Mouse (Mus musculus): ENCODE results near the gene Nkx2-3. TPM values are rescaled to one million over a fixed set of nuclear protein-coding genes. Genes with fewer than 3 reads are reported as not detected.
A peak's percentile ranks its signal among the peaks of the same experiment; 100 is the strongest.

The Nkx2-3 gene
- polyA plus RNA-seq, 1 experiment from 2014 or later: not detected

DNA sequence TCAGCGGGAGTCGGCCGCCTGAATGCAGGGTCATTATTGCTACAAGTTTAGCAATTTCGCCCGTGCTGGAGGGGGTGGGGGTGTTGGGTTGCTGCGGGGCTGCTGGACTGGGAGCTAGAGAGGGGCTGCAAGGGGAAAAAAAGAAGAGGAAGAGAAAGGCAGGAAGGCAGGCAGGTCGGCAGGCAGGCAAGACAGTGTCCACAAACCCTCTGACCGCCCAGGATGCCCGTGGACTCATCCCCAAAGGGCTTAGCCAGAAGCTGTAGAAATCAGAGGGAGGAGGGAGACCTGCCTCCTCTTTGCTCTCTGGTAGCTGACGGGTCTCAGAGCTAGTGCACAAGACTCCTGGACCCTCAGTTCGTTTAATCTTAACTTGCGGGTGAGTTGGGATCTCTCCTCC, 4.8 kb downstream of the Nkx2-3 start:
- Histone ChIP-seq H3K9me3 (replicated peaks) (no peaks in the 10 kb centered on the region), H3K4me1 (peaks cover 41% of the 10 kb centered on the region), H3K27ac (no peak overlapping the region), H3K27me3 (ENCODE audit: low read depth, poor library complexity, severe bottlenecking) (peaks cover 100% of the 10 kb centered on the region), H3K36me3 (no peaks in the 10 kb centered on the region), H3K4me3 (peak overlapping the region; percentile 41)
- DNase-seq (ENCODE audit: low spot score): peak; percentile 64
- whole genome bisulfite sequencing: 0% methylated on average over 12 of the region's 12 CpGs

DNA sequence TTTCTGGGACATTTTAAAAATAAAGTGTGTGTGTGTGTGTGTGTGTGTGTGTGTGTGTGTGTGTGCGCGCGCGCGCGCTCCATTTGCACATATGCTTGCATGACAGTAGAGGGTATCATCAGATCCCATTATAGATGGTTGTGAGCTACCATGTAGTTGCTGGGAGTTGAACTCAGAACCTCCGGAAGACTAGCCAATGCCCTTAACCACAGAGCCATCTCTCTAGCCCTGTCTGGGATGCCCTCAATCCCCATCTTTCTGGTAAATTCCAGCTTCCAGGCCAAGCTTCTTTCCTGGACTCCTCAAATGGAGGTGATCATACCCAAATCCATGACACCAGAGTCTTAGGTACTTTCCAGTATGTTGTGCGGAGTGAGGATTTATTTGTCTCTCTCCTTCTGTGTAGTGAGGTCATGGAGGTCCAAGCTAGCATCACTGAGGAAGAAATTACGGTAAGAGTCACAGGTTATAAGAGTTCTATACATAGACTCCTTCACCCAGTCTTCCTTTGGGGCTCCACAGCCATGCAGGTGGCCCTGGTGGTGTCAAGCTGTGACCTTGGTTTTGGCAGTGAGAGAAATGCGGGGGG, 5.7 kb downstream of the Nkx2-3 start:
- WGBS: 38% methylated on average over 10 of the region's 10 CpGs
- H3K9me3 ChIP-seq (replicated peaks): no peaks in the 10 kb centered on the region
- H3K4me3 ChIP-seq: no peak overlapping the region
- peaks cover 100% of the 10 kb centered on the region for H3K27me3 ChIP-seq (ENCODE audit: low read depth, poor library complexity, severe bottlenecking)
- H3K4me1 ChIP-seq: peaks cover 32% of the 10 kb centered on the region
- no peak overlapping the region for H3K27ac ChIP-seq
- no peaks in the 10 kb centered on the region for H3K36me3 ChIP-seq
- peak; percentile 33 for DNase-seq (ENCODE audit: low spot score)

DNA sequence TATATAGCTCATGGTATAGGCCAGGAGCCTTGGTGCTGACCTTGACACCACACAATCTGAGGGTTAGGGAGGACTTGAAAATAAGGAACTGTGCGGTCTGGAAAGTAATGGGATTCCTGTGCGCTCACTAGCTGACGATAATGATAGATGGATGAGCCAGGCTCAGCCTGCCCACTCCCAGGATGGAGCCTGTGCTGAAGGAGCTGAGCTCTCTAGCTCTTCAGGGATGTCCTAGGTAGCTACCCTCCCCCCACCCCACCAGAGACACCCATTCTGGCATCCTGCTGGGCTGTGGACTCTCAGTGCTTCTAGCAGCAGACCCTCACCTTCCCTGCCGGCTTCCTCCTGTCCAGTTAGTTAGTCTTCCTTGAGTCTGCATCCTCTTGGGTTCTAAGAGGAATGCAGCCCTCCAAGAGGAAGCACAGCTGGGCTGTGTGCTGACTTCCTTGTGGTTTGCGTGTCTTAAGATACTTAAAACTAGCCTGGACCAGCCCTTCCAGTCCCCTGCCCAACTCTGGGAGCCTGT, 6.4 kb downstream of the Nkx2-3 start:
- Histone ChIP-seq H3K27ac (no peak overlapping the region), H3K36me3 (no peaks in the 10 kb centered on the region), H3K9me3 (replicated peaks) (no peaks in the 10 kb centered on the region), H3K27me3 (ENCODE audit: low read depth, poor library complexity, severe bottlenecking) (peaks cover 100% of the 10 kb centered on the region), H3K4me3 (no peak overlapping the region), H3K4me1 (peaks cover 31% of the 10 kb centered on the region)
- no peak for DNase-seq (ENCODE audit: low spot score)
- 2% methylated on average over 5 of the region's 5 CpGs for WGBS

DNA sequence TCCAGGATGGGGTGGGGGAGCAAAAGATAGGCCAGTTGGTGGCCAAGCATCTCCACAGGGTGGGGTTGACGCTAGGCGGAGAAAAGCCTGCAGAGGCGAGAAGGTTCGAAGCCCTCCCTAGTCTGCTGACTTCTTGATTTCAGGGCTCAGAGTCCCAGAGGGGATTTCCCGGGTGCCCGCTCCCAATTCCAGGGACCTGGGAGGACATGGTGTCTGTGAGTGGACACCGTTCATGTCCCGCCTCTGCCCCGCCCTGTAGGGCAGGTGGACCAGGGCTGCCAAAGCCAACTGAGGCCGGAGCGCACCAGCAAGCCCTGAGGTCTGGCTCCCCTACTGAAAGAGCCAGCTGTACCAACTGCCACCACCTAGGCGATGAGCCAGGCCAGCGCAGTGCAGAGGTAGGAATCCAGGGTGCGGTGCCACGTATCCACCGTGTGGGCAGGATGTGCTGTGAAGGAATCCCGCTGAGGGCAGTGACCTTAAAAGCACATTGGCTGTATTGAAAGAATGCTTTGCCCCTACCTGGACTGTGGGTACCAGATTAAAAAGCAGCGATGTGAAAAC, 7.9 kb downstream of the Nkx2-3 start:
- Histone ChIP-seq H3K27ac (no peak overlapping the region), H3K9me3 (replicated peaks) (no peaks in the 10 kb centered on the region), H3K4me1 (peaks cover 21% of the 10 kb centered on the region), H3K27me3 (ENCODE audit: low read depth, poor library complexity, severe bottlenecking) (peaks cover 100% of the 10 kb centered on the region), H3K36me3 (no peaks in the 10 kb centered on the region), H3K4me3 (no peak overlapping the region)
- no peak for DNase-seq (ENCODE audit: low spot score)
- 4% methylated on average over 18 of the region's 18 CpGs for WGBS

DNA sequence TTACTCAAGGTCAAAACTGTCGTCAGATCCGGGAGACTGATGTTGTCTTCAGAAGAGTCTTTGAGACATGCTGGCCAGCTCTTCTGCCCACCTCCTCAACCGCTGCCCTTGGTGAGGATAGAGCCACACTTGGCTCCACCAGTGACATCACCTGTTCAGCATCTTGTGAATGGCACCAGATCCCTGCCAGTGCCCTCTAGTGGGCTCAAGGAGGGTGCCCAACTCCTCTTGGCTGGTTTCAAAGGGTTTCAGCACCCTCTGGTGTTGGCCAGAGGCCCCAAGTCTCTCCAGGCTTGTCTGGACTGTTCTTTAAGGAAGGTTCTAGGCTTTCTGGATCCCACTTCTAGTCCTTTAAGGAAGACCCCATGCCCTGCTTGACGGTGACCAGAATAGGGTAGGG, 11.8 kb downstream of the Nkx2-3 start:
- Histone ChIP-seq H3K36me3 (no peaks in the 10 kb centered on the region), H3K9me3 (replicated peaks) (no peaks in the 10 kb centered on the region), H3K4me3 (no peak overlapping the region), H3K27ac (no peak overlapping the region), H3K27me3 (ENCODE audit: low read depth, poor library complexity, severe bottlenecking) (peaks cover 79% of the 10 kb centered on the region), H3K4me1 (peaks cover 6% of the 10 kb centered on the region; the same call in 1 of the 2 replicates)
- 54% methylated on average over 4 of the region's 4 CpGs for WGBS
- DNase-seq (ENCODE audit: low spot score): no peak

DNA sequence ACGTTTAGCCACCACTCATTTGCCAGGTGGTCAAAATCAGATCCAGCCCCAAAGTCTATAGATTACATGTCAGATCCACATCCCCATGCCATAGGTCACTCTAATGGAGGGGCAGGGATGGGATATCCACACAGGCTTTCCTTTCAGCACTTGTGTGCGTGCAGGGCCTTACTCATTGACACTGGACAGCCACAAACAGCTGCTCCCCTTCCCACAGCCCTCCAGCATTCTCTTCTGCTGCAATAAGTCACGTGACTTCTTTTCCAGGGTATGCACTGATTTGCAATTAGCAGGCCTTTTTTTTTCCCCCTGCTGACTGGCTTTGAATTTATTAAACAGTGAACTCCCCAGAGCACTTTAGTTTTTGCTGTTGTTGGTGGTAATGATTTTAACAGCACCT, 14.0 kb downstream of the Nkx2-3 start:
- WGBS: 37% methylated on average over 3 of the region's 3 CpGs
- H3K27me3 ChIP-seq (ENCODE audit: low read depth, poor library complexity, severe bottlenecking): peaks cover 66% of the 10 kb centered on the region
- H3K27ac ChIP-seq: no peak overlapping the region

DNA sequence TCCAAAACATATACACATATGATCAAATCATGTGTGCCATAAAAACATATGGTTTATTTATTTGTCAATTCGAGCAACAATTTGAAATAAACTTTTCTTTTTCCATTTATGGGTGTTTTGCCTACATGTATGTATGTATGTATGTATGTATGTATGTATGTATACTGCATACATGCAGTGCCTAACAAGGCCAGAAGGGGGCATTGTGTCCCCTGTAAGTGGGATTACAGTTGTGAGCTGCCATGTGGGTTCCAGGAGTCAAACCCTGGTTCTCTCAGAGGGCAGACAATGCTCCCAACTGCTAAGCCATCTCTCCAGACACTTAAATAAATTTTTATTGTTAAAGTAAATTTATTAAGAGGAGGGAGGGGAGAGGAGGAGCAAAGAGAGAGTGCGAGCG, 15.2 kb downstream of the Nkx2-3 start:
- 93% methylated on average over 3 of the region's 3 CpGs for WGBS
- Histone ChIP-seq H3K4me3 (no peak overlapping the region), H3K27me3 (ENCODE audit: low read depth, poor library complexity, severe bottlenecking) (peaks cover 54% of the 10 kb centered on the region), H3K36me3 (no peaks in the 10 kb centered on the region), H3K27ac (no peak overlapping the region), H3K9me3 (replicated peaks) (no peaks in the 10 kb centered on the region), H3K4me1 (peaks cover 6% of the 10 kb centered on the region; the same call in 1 of the 2 replicates)
- DNase-seq (ENCODE audit: low spot score): no peak

More for the DNA sequence above, 14.0 kb downstream of the Nkx2-3 start:
- no peaks in the 10 kb centered on the region for H3K9me3 ChIP-seq (replicated peaks)
- peaks cover 6% of the 10 kb centered on the region; the same call in 1 of the 2 replicates for H3K4me1 ChIP-seq
- H3K36me3 ChIP-seq: no peaks in the 10 kb centered on the region
- H3K4me3 ChIP-seq: no peak overlapping the region
- DNase-seq (ENCODE audit: low spot score): peak; percentile 31

DNA sequence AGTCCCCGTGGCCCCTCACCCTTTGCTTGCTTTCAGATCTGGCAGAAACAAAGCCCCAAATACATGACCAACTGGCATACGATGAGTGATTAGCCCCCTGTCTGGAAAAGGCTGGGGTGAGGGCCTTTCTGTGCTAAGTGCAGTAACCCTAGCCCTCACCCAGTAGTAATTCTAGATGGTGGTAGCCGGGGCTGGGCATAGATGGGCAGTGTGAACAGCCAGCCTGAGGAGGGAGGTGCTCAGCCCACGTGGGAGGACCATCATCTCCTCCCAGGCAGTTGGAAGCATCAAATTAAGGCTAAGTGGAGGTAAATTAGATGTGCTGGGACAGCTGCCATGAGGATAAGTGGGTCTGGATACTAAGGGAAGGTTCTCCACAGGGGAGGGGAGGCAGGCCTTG, 17.0 kb downstream of the Nkx2-3 start:
- Histone ChIP-seq H3K4me3 (no peak overlapping the region), H3K27me3 (ENCODE audit: low read depth, poor library complexity, severe bottlenecking) (peaks cover 37% of the 10 kb centered on the region), H3K27ac (no peak overlapping the region), H3K4me1 (peaks cover 6% of the 10 kb centered on the region; the same call in 1 of the 2 replicates), H3K9me3 (replicated peaks) (no peaks in the 10 kb centered on the region), H3K36me3 (no peaks in the 10 kb centered on the region)
- WGBS: 35% methylated on average over 4 of the region's 4 CpGs
- no peak for DNase-seq (ENCODE audit: low spot score)

DNA sequence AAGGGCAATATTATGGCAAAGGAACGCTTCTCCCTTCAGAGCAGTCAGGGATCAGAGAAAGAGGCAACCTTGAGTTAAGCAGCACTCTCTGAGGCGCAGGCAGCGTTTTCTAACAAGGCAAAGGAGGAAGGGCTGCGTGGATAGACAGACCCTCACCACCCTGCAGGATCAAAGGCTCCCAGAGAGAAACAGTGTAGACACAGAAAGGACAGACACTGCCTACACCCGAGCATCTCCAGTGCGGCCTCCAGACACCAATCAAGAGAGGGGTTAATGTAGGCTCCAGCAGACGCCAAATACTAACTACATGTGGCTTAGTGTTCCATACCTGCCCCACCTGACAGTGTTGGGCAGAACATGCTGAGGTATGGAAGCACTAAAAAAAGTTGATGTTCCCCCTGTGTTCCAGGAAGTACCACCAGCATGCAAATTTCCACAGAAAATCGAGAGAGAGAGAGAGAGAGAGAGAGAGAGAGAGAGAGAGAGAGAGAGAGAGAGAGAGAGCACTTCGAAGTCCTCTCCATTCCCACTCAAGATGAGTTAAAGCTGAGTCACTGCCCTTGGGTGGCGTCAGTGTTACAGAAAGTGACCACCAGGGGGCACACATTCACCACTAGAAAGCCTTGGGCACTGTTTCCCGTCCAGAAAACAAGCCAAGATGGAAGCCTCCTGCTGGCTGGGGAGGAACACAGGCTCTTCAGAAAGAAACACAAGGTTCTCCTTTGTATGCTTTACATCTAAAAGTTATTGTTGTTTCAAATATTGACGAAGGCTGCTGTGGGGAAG, 18.5 kb downstream of the Nkx2-3 start:
- Histone ChIP-seq H3K27me3 (ENCODE audit: low read depth, poor library complexity, severe bottlenecking) (peaks cover 28% of the 10 kb centered on the region; the same call in 1 of the 2 replicates), H3K4me1 (peaks cover 6% of the 10 kb centered on the region; the same call in 1 of the 2 replicates), H3K9me3 (replicated peaks) (no peaks in the 10 kb centered on the region), H3K27ac (no peak overlapping the region), H3K4me3 (no peak overlapping the region), H3K36me3 (no peaks in the 10 kb centered on the region)
- 26% methylated on average over 12 of the region's 12 CpGs for WGBS
- peak; percentile 85 for DNase-seq (ENCODE audit: low spot score)

DNA sequence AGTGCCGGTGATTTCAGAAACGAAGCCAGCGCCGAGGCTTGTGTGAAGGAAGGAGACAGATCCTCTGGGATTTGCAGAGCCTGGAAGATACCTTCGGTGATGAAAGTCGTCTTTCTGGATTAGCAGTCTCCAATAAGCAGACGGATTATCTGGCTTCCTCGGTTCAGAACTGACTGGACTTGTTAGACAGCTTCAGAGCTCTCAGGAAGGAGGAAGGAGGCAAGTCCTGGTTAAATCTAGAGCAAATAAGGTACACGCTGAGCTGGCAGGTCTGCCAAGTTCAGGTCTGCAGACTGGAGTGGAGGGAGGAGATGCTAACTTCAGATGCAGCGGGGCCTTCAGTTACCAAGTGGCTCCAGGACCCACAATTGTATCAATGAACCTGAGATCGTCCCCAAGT, 29.7 kb downstream of the Nkx2-3 start:
- H3K4me3 ChIP-seq: no peak overlapping the region
- H3K27ac ChIP-seq: no peak overlapping the region
- peaks cover 10% of the 10 kb centered on the region; the same call in 1 of the 2 replicates for H3K27me3 ChIP-seq (ENCODE audit: low read depth, poor library complexity, severe bottlenecking)
- WGBS: 72% methylated on average over 11 of the region's 11 CpGs
- no peaks in the 10 kb centered on the region for H3K4me1 ChIP-seq
- DNase-seq (ENCODE audit: low spot score): no peak
- no peaks in the 10 kb centered on the region for H3K9me3 ChIP-seq (replicated peaks)
- H3K36me3 ChIP-seq: no peaks in the 10 kb centered on the region

DNA sequence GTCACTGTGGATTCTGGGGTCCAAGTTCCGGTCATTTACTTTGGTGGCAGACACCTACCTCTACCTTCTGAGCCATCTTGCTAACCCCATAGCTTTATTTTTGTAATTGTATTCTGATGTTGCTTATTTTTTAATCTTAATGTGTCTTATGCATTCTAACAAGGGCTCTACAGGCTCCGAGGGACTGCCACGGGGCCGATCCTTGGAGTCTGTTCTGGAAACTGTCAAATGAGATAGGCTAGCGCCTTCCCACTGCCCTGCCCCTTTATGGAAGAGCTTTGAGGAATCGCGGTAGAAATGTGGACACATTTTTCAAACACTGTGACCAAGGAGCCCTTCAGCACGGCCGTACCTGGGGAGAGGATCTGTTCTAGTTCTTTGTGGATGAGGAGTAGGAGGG, 30.7 kb downstream of the Nkx2-3 start:
- Histone ChIP-seq H3K4me3 (no peak overlapping the region), H3K27ac (no peak overlapping the region), H3K27me3 (ENCODE audit: low read depth, poor library complexity, severe bottlenecking) (peaks cover 10% of the 10 kb centered on the region; the same call in 1 of the 2 replicates), H3K4me1 (no peaks in the 10 kb centered on the region), H3K9me3 (replicated peaks) (no peaks in the 10 kb centered on the region), H3K36me3 (no peaks in the 10 kb centered on the region)
- 83% methylated on average over 9 of the region's 9 CpGs for WGBS
- no peak for DNase-seq (ENCODE audit: low spot score)

DNA sequence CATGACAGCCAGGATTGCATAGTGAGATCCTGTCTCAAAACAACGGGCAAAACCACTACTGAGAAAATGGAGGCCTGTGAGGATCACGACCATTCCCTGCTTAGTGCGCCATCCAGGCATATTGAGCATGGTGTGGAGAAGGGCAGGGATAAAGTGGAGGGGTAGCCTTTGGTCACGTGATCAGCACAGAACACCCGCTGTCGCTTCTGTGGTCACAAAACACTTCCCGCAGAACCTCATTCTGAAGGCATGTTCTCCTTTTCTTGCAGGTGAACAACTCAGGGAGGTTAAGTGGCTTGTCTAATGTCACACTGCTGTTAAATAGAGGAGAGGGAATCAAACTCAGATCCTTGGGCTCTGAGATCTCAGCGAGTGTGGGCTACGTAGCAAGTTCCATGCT, 33.4 kb downstream of the Nkx2-3 start:
- no peaks in the 10 kb centered on the region for H3K4me1 ChIP-seq
- DNase-seq (ENCODE audit: low spot score): no peak
- no peaks in the 10 kb centered on the region for H3K36me3 ChIP-seq
- H3K27ac ChIP-seq: no peak overlapping the region
- no peaks in the 10 kb centered on the region for H3K9me3 ChIP-seq (replicated peaks)
- H3K4me3 ChIP-seq: no peak overlapping the region
- WGBS: 91% methylated on average over 9 of the region's 9 CpGs
- peaks cover 10% of the 10 kb centered on the region; the same call in 1 of the 2 replicates for H3K27me3 ChIP-seq (ENCODE audit: low read depth, poor library complexity, severe bottlenecking)

DNA sequence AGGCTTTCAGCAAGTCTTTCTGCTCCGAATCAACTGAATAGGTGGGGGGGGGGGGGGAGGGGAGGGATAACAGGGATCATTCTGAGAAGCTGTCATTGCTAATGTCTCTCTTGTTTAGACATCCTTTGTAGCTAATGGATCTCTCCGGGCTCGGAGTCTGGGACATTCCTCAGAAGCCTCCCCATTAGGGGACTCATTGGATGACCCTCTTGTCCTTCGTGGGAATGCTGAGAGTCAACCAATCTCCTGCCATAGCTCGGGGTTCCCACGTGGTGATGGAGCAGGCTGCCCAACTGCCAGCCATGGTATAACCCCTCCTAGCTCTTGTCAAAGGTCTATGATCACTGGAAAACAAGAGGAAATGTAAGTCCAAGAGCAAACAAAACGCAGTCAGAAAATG, 34.7 kb downstream of the Nkx2-3 start:
- 66% methylated on average over 7 of the region's 7 CpGs for WGBS
- H3K27me3 ChIP-seq (ENCODE audit: low read depth, poor library complexity, severe bottlenecking): peaks cover 7% of the 10 kb centered on the region; the same call in 1 of the 2 replicates
- no peaks in the 10 kb centered on the region for H3K9me3 ChIP-seq (replicated peaks)
- no peak overlapping the region for H3K27ac ChIP-seq
- no peaks in the 10 kb centered on the region for H3K4me1 ChIP-seq
- no peaks in the 10 kb centered on the region for H3K36me3 ChIP-seq
- DNase-seq (ENCODE audit: low spot score): no peak
- H3K4me3 ChIP-seq: no peak overlapping the region
